26 mouse cellular contexts compared by ENCODE assay signal in genomic region chr4:149394292-149394691, GRCm38 (mm10). TPM values are rescaled to one million over a fixed set of nuclear protein-coding genes. Genes with fewer than 3 reads are reported as not detected.
DNase-seq lines count a peak whose midpoint lies in the region; ATAC-seq and TF ChIP-seq lines count a peak whose summit lies in the region.
"Had no signal": no experiment of that assay in that cellular context is flagged by ENCODE, and none has a peak within 500 bp of the region (broad histone marks: within the 10 kb centered on the region; RNA-seq: fewer than 3 reads in every experiment).

No protein-coding gene starts in this region.

- no peak for TF ChIP-seq CTCF in liver, adult 2 months (IDR thresholded peaks at IDR 0.05; ENCODE audit: low read depth, low read length)

- no peak for TF ChIP-seq POLR2A in liver, adult 2 months (IDR thresholded peaks at IDR 0.05; ENCODE audit: extremely low read depth, insufficient read depth, low read length)

- H3K4me2 ChIP-seq in liver, embryonic 11.5 days, result no peak overlapping the region
- no peak overlapping the region for H3K4me2 ChIP-seq in intestine, embryonic 15.5 days (replicated peaks)
- H3K4me2 ChIP-seq in intestine, embryonic 16.5 days (ENCODE audit: low read depth, low read length), result no peak overlapping the region
- H3K4me2 ChIP-seq: embryonic facial prominence, embryonic 13.5 days; forebrain, embryonic 12.5 days; forebrain, embryonic 15.5 days; heart, embryonic 12.5 days; heart, embryonic 15.5 days; hindbrain, embryonic 14.5 days had no signal

- H3K4me3 ChIP-seq in liver, adult 2 months (ENCODE audit: insufficient read depth, low read depth, low read length), result no peak overlapping the region
- H3K4me3 ChIP-seq in liver, embryonic 11.5 days (ENCODE audit: low read depth, low read length), result no peak overlapping the region
- H3K4me3 ChIP-seq in intestine, embryonic 15.5 days (replicated peaks), result no peak overlapping the region
- H3K4me3 ChIP-seq in intestine, embryonic 16.5 days (ENCODE audit: low read length), result no peak overlapping the region
- H3K4me3 ChIP-seq: embryonic facial prominence, embryonic 10.5 days; embryonic facial prominence, embryonic 13.5 days; erythroblast, embryonic 14.5 days; forebrain, embryonic 12.5 days; forebrain, embryonic 15.5 days; heart, embryonic 12.5 days; heart, embryonic 15.5 days had no signal

- H3K27me3 ChIP-seq in liver, adult 2 months (ENCODE audit: control insufficient read depth, insufficient read depth, low read length), result no peaks in the 10 kb centered on the region
- no peaks in the 10 kb centered on the region for H3K27me3 ChIP-seq in liver, embryonic 11.5 days (replicated peaks; ENCODE audit: control insufficient read depth, insufficient read depth, low read length)
- no peaks in the 10 kb centered on the region for H3K27me3 ChIP-seq in intestine, embryonic 15.5 days (replicated peaks)
- H3K27me3 ChIP-seq in intestine, embryonic 16.5 days (replicated peaks; ENCODE audit: control insufficient read depth, insufficient read depth, low read length), result no peaks in the 10 kb centered on the region
- H3K27me3 ChIP-seq: embryonic facial prominence, embryonic 13.5 days; forebrain, embryonic 12.5 days; forebrain, embryonic 15.5 days; heart, embryonic 12.5 days; heart, embryonic 15.5 days had no signal

- H3K4me1 ChIP-seq in liver, adult 2 months (ENCODE audit: control insufficient read depth, insufficient read depth, low read length), result peaks cover 42% of the 10 kb centered on the region
- H3K4me1 ChIP-seq in liver, embryonic 11.5 days (replicated peaks; ENCODE audit: control insufficient read depth, insufficient read depth, low read length), result peaks cover 26% of the 10 kb centered on the region
- H3K4me1 ChIP-seq in intestine, embryonic 15.5 days (replicated peaks), result peaks cover 34% of the 10 kb centered on the region
- peaks cover 51% of the 10 kb centered on the region for H3K4me1 ChIP-seq in intestine, embryonic 16.5 days (ENCODE audit: control insufficient read depth, insufficient read depth, low read length)

- no peak for ATAC-seq in liver, embryonic 11.5 days (replicated peaks; ENCODE audit: low FRiP score)
- no peak for ATAC-seq in intestine, embryonic 15.5 days
- ATAC-seq in intestine, embryonic 16.5 days, result no peak
- ATAC-seq: activated CD4-positive, CD25-positive, alpha-beta regulatory T cell, adult 4 months; CD4-positive, CD25-positive, alpha-beta regulatory T cell, adult 4 months; forebrain, embryonic 15.5 days; hindbrain, postnatal 0 days had no signal

- peaks cover 9% of the 10 kb centered on the region; the same call in 1 of the 2 replicates for H3K79me2 ChIP-seq in liver, adult 2 months (ENCODE audit: control insufficient read depth, insufficient read depth, low read length)

- H3K27ac ChIP-seq in liver, adult 2 months (replicated peaks; ENCODE audit: insufficient read depth, low read depth, low read length), result peak overlapping the region; percentile 96
- no peak overlapping the region for H3K27ac ChIP-seq in liver, embryonic 11.5 days (ENCODE audit: low read depth, low read length)
- H3K27ac ChIP-seq in intestine, embryonic 15.5 days, result 0 out of 2 replicates have a peak overlapping the region, but pooled peaks have one; percentile 20
- peak overlapping the region; percentile 15; the same call in 1 of the 2 replicates for H3K27ac ChIP-seq in intestine, embryonic 16.5 days (ENCODE audit: low read length)
- H3K27ac ChIP-seq: embryonic facial prominence, embryonic 10.5 days; embryonic facial prominence, embryonic 13.5 days; forebrain, embryonic 12.5 days; forebrain, embryonic 15.5 days; heart, embryonic 15.5 days; hindbrain, embryonic 14.5 days; hindbrain, postnatal 0 days had no signal

- no peaks in the 10 kb centered on the region for H3K9me3 ChIP-seq in liver, embryonic 11.5 days (ENCODE audit: control insufficient read depth, low read length)
- no peaks in the 10 kb centered on the region for H3K9me3 ChIP-seq in intestine, embryonic 15.5 days
- H3K9me3 ChIP-seq in intestine, embryonic 16.5 days (ENCODE audit: control insufficient read depth, low read length), result no peaks in the 10 kb centered on the region
- H3K9me3 ChIP-seq: embryonic facial prominence, embryonic 10.5 days; embryonic facial prominence, embryonic 13.5 days; forebrain, embryonic 12.5 days; forebrain, embryonic 15.5 days; heart, embryonic 12.5 days; heart, embryonic 15.5 days had no signal

- 32% methylated on average over 4 of the region's 4 CpGs for WGBS in liver, adult 2 months
- WGBS in liver, embryonic 11.5 days, result 73% methylated on average over 4 of the region's 4 CpGs
- 62% methylated on average over 4 of the region's 4 CpGs for WGBS in intestine, embryonic 15.5 days
- WGBS in intestine, embryonic 16.5 days, result 68% methylated on average over 4 of the region's 4 CpGs

- H3K36me3 ChIP-seq in liver, adult 2 months (ENCODE audit: control insufficient read depth, insufficient read depth, low read length), result peaks cover 2% of the 10 kb centered on the region; the same call in 1 of the 2 replicates
- no peaks in the 10 kb centered on the region; the same call in 1 of the 2 replicates for H3K36me3 ChIP-seq in liver, embryonic 11.5 days (ENCODE audit: control insufficient read depth, insufficient read depth, low read length)
- peaks cover 10% of the 10 kb centered on the region; the same call in 1 of the 2 replicates for H3K36me3 ChIP-seq in intestine, embryonic 15.5 days
- H3K36me3 ChIP-seq in intestine, embryonic 16.5 days (ENCODE audit: control insufficient read depth, insufficient read depth, low read length), result no peaks in the 10 kb centered on the region; the same call in 1 of the 2 replicates

- H3K9ac ChIP-seq in liver, adult 2 months (ENCODE audit: low read depth, low read length), result no peak overlapping the region
- H3K9ac ChIP-seq in liver, embryonic 11.5 days (ENCODE audit: low read depth, low read length), result no peak overlapping the region
- H3K9ac ChIP-seq in intestine, embryonic 15.5 days, result no peak overlapping the region
- no peak overlapping the region for H3K9ac ChIP-seq in intestine, embryonic 16.5 days (ENCODE audit: low read depth, low read length)
- H3K9ac ChIP-seq: embryonic facial prominence, embryonic 13.5 days; forebrain, embryonic 12.5 days; forebrain, embryonic 15.5 days; heart, embryonic 12.5 days; heart, embryonic 15.5 days; hindbrain, embryonic 14.5 days had no signal

- peak; percentile 52 for DNase-seq in liver, adult 2 months (ENCODE audit: extremely low read depth, low read depth, low spot score)
- no peak for DNase-seq in liver, embryonic 11.5 days (ENCODE audit: low spot score)
- DNase-seq in MN1 (ENCODE audit: low spot score), result no peak
- DNase-seq in natural killer cell, adult 2 months (ENCODE audit: low spot score in 2 of 2), result no peak
- DNase-seq: cerebellum, adult 11-12 months; cerebellum, adult 8-10 months; cerebellum, postnatal 10 days; cerebellum, postnatal 36 days; embryo, embryonic 11 days; gastrocnemius, postnatal 10 days; heart, adult 11 months; heart, postnatal 14 days; heart, postnatal 4 days had no signal

RNA-seq across cellular contexts. Expression of gene Ube4b, which starts 32.3 kb away (rescaled TPM):
- 22.4 and 23.3 TPM in 2 replicates for total RNA-seq in liver, adult 2 months (2014; rRNA removed)
- 28.2 and 30.0 TPM in 2 replicates for polyA plus RNA-seq in liver, adult 2 months (2012; rRNA removed)
- polyA plus RNA-seq in liver, embryonic 11.5 days (2014; fragmentation: Nextera tagmentation; extraction: Ambion mirVana), result 35.0 and 37.4 TPM in 2 replicates
- polyA plus RNA-seq in intestine, embryonic 15.5 days (2015; fragmentation: Nextera tagmentation; extraction: Ambion mirVana), result 34.3 and 39.0 TPM in 2 replicates
- 31.1 and 34.4 TPM in 2 replicates for polyA plus RNA-seq in intestine, embryonic 16.5 days (2015; fragmentation: Nextera tagmentation; extraction: Ambion mirVana)
